Mouse (Mus musculus) cerebral cortex, adult 2 months (tissue): ENCODE data around the gene Lrrc9.

Source experiments
- WGBS: fragments of 180-500 bp; shearing (Covaris S2); methylation state at CpG from one replicate; pipeline ENCODE4 v1.1.7; 2018; 5-methylcytosine and 5-hydroxymethylcytosine counted together

Gene Lrrc9

DNA sequence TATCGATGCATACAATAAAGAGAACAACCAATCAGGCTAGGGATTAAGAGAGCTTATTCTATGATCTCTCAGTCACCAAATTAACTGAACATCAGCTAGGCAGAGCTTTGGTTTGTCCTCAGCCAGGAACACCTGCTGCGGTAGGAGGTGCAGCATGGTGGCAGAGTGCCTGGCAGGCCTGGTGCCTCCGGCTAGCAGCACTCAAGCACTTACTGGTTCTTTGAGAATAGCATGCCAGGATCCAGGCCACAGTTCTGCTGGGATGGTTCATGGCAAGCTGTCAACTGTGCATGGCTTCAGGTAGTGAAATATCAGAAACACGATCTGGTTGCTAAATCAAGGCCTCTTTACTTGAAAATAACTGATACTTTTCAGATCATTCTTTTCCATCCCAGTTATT lies 26.1 kb downstream of the Lrrc9 start:
- WGBS: 79% methylated on average over 4 of the region's 4 CpGs

DNA sequence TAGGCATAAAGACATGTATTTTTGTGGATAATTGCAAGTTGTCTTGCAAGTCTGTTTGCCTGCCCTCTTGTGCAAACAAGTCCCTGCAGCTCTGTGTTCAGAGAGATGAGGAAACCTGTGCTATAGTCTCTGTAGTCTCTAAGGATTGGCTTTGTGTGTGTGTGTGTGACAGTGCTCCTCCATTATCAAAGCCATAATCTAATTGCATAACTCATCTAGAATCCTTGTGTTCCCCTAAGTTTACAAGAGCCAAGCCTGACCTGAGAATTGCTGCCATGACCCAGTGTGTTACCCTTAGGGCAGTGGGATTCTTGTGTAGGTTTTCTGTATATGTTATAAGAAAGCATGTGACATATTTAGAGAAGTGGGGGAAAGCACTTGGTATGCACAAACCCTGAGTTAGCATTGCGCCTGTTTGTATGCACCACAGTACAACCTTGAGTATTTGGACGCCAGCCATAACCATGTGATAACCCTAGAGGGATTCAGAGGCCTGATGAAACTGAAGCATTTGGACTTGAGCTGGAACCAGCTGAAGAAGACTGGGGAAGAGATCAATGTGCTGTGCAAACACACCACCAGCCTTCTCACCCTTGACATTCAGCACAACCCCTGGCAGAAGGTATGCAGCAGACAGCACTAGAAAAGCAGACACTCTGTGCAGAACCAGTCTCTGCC lies 35.2 kb downstream of the Lrrc9 start:
- WGBS: 90% methylated on average over 2 of the region's 2 CpGs

DNA sequence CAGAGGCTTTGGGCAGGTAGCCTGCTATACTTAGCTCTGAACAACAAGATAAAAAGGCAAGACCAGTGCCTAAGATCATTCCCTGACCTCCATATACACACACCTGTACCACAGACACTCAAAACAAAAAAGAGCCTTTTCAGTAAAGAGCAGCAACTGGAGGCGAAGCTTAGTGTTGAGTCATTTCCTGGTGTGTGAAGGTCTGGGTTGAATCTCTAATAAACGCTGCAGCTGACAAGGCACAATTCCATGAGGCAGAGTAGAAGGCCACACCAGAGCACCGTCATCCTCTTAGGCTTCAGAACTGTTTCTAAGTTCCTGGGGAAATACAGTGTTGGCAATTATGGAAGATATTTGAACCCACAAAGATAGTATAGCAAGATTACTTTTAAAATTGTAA lies 45.8 kb downstream of the Lrrc9 start:
- 65% methylated on average over 3 of the region's 3 CpGs for WGBS

DNA sequence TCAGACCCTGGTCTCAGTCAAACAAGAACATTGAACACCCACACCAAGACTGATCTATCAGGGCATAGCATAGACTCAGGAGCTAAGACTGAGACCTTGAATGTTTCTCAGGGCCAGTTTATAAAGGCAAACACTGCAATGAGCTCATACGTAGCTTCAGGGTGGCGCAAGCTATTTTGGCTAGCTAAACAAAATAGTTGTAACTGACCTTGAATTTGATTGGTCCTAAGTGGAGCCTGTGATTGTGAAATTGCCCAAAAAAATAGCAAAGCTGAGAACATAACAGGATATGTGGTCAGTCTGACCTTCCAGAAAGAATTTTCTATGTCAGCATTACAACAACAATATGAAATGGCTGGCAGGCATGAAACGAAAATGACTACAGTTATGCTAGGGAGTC lies 48.3 kb downstream of the Lrrc9 start:
- WGBS: 84% methylated on average over 3 of the region's 3 CpGs

DNA sequence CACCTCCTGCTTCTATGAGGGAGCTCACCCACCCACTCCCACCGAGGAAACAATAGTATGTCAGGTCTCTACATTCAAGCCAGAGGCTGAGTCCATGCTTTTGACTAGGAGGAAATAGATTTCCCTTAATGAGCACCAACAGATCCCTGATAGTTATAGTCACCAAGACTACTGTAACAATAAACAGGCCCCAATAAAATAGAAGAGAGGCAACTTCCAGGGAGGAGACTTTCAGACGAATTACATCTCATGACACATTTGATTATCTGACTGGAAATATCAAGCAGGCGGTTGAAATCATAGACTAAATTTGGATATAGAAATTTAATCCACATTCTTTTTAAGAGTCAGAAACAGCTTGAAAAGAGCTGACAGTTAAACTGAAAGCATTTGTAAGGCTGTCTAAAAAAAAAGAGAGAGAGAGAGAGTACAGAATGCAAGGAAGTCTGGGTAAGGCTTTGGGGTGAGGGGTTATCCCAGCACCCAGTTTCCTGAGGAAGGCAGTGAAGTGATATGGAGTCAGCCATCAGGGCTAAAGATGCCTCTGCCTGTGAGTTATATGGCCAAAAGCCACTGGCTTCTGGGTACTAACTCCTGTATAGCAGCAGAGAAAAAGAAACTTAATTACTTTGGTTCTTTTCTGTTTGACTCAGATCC lies 49.5 kb downstream of the Lrrc9 start:
- 63% methylated on average over 3 of the region's 3 CpGs for WGBS

DNA sequence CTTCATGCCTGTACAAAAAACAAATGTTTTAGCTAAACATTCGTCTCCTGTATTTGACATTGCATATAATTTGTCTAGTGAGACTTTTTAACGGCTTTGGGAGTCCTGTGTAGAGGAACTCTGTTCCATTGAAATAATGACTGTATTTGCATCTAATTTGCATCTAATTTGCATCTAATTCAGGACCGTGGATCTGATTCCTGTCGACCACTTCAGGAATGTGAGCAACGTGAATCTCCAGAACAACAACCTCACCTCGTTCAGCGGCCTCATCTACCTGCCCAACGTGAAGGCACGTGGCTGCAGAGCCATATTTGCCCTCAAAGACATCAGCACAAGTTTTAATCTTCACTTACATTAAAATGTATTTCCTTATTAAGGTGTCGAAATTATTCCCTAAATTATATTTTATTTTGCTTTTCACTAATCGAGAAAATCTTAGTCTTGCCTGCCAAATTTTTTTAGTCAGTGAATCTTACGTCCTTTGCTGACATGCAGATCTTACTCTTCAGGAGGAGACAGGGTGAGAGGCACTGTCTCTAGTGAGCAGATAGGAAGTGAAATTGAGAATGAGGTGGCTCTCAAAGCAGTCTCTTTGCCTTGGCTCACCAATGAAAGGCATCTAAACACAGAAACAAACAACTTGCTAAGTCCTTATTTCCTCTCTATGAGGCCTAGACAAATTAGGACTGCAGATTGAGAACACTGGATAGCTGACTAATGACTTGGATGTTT lies 55.4 kb downstream of the Lrrc9 start:
- 48% methylated on average over 12 of the region's 12 CpGs for WGBS

DNA sequence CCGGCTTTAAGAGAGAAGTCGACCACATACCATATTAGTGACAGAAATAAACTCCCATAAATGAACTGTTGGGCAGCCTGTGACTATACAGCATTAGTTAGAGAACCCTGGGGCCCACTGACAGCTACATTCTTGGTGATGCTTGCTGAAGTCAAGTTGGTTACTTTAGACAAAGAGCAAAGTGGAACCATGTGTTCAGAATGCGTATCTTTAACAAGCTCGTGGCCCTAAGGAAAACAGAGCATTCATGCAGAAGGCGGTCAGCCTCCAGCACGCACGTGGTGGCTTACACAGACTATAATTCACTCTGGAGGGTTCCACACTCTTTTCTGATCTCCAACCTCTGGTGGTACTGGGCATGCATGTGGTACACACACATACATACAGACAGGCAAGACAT lies 67.9 kb downstream of the Lrrc9 start:
- 82% methylated on average over 7 of the region's 7 CpGs for WGBS

DNA sequence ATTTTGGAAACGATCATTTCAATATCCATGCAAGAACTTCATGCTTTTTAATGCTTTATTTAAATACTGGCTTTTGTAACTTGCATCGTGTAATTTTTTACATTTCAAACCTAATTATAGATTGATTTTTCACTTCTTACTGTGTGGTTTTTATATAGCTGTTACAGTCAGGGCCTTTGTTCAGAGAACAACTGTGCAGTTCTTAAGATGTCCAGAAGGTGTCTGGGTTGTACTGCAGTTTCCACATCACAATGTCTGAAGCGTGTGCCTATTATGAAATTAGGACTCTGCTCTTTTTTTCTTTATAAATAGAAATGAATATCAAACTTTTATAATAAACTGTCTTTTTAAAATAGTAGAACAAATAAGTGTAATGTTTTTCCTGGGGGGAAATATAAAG lies 73.8 kb downstream of the Lrrc9 start:
- WGBS: 45% methylated on average over 3 of the region's 3 CpGs

DNA sequence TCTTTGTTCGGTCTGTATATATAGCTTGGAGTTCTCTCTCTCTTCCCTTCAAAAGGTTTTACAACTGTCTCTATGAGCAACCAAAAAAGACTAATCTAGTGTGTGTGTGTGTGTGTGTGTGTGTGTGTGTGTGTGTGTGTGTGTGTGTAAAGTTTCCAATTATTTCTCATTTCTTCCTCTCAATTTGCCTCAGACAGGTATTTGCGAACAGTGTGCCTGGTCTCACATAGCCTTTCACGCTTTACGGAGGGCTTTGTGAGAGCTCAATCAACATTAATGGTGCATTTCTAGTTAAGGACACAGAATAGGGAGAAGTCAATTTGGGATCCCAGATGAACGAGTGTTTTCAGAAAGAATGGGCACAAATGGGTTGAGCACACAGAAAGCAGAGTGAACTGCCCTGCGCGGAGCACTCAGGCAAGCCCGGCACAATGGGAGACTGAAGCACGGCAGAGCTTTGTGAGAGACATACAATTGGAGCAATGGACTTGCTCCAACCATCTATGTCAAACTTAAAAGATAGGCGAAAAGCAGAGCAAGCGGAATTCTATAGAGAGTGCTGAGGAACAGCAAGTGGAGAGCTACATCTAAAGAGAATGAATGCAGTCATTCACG lies 76.6 kb downstream of the Lrrc9 start:
- WGBS: 53% methylated on average over 12 of the region's 12 CpGs

DNA sequence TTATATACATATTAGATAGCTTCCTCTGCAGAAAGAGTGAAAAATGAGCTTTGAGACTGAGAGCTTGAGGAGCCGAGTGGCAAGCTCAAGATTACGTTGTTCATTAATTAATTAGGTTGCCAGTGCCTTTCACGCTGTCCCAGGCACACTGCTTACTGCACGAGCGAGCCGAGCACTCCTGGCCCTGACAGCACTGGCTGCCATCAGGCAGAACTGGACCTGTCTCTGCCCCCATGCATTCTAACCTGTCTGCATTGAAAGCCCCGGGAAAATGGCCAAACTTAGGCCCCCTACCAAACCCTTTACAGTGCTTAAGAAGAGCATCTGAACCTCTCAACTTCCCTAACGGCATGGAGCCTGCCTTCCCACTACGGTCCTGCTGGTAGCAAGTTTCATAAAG lies 77.7 kb downstream of the Lrrc9 start:
- 52% methylated on average over 9 of the region's 9 CpGs for WGBS

DNA sequence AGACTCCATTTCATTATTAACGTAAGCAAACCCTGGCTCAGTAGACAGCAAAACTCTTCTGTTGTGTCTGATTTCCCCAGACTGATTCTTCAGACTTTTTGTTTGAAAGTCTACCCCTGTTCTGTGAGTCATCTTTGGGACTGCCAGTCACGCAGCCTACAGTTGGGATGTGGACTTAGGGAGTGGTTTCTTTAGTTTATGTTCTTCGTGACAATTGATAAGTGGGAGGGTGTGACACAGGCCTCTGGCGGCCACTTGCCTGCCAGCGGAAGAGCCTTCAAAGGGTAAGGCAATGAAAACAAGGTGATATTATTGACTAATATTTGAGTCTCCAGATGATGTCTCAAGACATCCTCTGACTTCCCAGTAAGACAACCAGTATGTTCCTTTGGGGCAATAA lies 78.2 kb downstream of the Lrrc9 start:
- 80% methylated on average over 5 of the region's 5 CpGs for WGBS

DNA sequence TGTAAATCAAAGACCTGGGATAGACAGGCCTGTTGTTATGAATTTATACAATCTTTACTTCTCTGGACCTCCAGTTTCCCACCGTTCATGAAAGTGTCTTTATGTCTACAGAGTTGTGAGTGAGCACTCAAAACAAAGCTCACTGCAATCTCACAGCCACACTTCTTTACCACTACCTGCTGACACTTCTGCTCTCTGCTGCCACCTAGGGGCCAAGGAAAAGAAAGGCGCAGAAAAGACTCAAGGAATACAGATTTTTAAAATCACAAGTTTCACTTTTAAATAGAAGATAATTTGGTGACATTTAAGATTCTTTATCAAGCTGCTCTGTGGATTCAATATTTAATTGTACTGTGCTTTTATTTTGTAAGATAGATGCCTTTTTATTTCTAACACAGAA lies 79.0 kb downstream of the Lrrc9 start:
- under 1% methylated on average over 2 of the region's 2 CpGs for WGBS

DNA sequence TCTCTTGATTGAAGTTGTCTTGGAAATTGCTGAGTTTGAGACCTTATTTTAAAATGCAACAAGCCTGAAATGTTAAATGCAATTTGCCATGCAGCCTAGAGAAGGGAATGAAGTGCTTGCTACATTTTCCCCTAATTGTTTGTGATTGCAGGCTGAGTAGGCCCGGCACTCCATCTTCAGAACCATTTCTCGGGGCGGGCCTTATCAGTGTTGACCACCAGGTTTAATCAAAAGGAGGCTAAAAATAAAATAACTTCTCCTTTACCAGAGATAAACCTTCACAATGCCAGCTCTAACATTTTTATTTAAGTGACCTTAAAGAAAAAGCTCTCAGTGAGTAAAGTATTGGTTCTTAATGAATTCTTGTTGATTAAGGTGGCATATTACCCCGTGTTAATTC lies 83.9 kb downstream of the Lrrc9 start:
- WGBS: 91% methylated on average over 4 of the region's 4 CpGs

DNA sequence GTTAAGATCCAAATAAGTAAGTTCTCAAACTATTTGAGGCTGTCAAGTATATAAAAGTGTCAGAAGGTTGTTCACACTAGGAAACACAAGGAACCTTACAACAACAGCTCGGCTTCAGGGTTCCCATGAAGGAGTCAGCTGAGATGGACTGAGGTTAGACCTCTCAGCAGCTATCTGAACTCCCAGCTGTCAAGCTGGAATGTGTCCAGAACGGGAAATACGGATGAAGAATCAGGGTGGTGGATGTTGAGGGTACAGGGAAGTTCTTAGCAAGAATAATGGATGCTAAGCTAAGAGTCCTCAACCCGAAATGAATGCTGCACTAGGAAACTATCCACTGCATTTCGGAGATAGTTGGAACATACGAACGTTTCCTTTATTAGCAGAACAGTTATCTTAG lies 90.6 kb downstream of the Lrrc9 start:
- 78% methylated on average over 7 of the region's 7 CpGs for WGBS

DNA sequence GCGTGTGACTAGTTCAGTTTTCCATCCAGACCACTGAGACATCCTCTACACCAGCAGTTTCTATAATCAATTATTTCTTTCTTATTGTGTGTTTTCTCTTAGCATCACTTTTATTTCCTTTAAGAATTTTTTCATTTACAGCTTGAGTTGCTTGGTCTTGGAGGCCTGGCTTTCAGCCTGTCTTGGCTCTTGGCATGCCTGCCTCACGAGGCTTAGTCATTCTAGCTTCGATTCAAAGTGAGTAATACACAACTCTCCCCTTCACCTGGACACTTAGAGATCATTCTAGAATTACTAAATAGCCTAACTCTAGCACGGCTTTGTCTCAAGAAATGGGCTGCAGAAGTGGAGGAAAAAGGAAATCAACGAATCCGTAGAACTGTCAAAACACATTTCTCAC lies 92.3 kb downstream of the Lrrc9 start:
- 81% methylated on average over 6 of the region's 6 CpGs for WGBS

DNA sequence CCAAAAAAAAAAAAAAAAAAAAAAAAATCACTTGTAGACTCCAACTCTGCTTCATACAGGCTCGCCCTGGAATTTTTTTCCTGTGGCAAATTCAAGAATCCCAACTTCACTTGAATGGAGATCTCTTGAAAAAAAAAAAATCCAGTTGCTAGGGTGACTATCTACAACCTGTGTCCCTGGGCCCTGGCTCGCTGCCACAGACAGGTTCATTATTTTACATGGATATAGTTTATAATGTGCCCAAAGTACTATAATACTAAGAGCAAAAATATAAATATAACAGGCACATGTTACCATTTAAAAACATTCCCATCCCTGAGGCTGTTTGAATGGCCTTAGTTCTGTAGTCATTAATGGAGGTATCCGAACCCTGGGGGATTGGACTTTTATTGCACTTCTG lies 93.9 kb downstream of the Lrrc9 start:
- 41% methylated on average over 3 of the region's 3 CpGs for WGBS

DNA sequence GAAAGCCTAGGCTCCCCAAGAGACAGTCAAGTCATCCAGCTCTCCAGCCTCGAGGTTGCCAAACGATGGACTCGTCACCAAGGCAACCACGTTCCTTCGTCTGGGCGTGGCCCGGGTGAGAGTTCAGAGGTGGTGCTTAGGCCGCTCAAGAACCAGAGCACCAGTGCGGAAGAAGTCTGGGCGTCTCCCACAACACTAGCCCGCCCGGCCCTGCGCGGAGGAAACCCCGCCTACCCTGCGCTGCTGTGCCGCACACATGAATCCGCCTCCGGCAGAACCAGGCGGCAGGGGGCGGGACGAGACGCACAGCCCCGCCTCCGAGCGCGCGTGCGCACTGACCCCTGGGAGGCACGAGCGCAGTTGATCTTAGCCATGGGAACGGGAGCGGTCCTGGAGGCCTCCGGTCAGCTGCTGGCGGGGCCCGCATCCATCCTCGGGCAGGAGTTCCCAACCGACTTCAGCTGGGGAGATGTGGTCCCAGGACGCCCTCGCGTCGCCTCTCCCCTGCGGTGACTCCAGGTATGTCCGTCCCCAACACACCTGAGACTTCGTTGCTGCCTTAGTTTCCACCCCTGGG lies 94.4 kb downstream of the Lrrc9 start, which contains the start of gene Pcnx4:
TSS of gene Pcnx4 (plus strand) at position 363 of the 577 bp plus-strand sequence.
- under 1% methylated on average over 45 of the region's 45 CpGs for WGBS

DNA sequence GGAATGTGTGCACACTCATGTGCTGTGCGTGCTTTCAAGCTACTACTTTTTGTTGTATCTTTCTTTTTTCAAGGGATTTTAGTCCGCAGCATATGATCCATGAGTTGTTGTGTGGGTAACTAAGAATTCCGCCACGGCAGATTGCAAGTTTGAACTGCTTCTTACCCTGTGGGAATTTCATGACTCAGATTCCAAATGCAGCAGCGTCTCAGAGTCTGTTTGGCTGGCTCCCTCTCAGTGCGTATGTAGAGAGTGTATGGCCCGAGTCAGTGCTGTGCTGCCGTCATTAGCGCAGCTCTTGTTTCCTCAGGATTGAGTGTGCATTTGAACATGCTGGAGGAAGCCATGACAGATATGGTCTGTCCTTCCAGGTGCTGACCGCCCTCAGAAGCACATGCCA lies 96.9 kb downstream of the Lrrc9 start:
- WGBS: 56% methylated on average over 10 of the region's 10 CpGs

DNA sequence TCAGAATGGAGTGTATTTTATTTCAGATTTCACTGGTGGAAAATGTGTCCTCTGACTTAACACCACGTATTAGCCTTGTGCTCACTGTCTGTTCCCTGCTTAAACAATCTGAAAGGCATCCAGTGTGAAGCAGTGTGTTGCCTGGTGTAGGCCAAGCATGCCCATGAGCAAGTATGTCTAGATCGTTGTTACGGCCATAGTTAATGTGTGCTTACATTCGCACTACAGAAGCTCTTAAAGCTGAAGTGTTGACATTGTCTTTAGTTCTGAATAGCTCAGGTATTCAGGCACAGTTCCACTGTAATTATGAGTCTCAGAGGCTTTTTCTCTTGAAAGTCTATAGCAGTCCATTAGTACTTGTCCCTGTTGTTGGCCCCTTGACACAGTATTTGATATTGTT lies 112.7 kb downstream of the Lrrc9 start:
- WGBS: 73% methylated on average over 4 of the region's 4 CpGs

DNA sequence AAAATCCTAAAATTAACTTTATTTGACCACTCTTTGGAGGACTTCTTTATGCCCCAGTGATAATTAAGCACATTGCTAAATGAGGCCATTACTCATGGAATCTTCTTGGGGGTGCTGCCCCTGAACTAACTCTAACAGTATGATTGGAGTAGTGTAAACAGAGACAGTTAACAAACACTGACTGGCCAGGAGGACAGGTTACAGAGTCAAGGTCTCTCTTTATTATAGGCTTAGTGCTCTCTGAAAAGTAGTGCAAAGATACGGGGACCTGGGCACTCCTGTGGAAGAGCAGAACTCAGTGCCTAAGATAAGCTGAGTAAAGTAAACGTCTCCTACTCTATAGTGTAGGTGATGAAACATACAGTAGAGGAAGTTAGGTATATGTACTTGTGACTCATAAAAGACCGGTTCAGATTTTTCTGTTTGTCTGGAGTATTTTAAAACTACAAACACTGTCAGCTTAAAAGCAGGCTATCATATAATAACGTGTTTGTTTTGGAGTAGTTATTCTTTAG lies 122.7 kb downstream of the Lrrc9 start:
- 92% methylated on average over 4 of the region's 4 CpGs for WGBS
